Mouse (Mus musculus) CH12F3 (cell line): ENCODE data around the gene Tas1r3.

Experiments
- in situ Hi-C: fragments of 300-500 bp; cut with MboI; formaldehyde crosslinking; loops from 2 replicates; pipeline ENCODE4 v1.14.3; 2020; ENCODE audit warnings: low sequenced_read_pairs

Tas1r3 gene

DNA sequence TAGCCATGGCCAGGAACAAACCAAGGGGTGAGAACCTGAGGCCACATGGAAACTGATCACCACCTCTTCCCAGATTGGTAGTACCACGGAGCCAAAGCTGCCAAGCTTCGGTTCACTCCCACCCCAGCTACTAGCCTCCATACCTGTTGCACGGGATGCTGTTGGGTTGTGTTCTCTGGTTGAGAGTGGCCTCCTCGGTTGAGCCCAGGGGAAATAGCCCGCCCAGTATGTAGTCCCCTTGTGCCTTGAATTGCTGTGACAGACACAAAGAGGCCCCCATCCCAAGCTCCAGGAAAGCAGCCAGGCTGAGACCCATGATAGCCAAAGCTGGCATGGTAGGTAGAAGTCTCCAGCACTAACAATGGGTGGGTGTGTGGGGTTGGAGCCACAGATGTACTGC lies at the start of gene Tas1r3:
Tas1r3 (minus strand) TSS at position 362 of the 400 bp plus-strand sequence.
- in situ Hi-C loops, result no loop called here

GRCm38 (mm10) chr4:155908751-155909150 lies 45.6 kb upstream of the Tas1r3 start:
- in situ Hi-C loops, result no loop called here

- in situ Hi-C loops, result no loop called here
Measured at GRCm38 (mm10) chr4:155908281-155908680, 45.1 kb upstream of the Tas1r3 start.

DNA sequence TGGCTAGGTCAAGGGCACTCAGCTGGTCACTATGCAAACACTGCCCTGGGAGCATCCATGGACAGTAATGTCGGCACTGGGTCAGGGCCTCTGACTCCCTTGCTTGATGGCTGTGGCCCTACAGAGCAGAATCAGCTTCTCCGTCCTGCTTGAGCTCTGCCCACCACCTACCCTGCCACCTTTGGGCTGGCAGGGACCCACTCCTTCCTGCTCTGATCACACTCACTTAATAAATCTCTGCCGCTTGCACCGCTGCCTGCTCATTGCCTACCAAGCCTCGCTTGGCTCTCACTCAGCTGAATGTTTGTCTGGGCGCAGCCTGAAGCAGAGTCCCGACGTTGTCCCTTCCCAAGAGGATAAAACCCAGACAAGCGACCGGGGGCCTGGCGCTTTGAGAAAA lies 43.8 kb upstream of the Tas1r3 start:
- in situ Hi-C loops, result no loop called here

- in situ Hi-C loops, result no loop called here
Measured at GRCm38 (mm10) chr4:155906125-155906524, 43.0 kb upstream of the Tas1r3 start.

GRCm38 (mm10) chr4:155905634-155906033 lies 42.5 kb upstream of the Tas1r3 start:
- in situ Hi-C loops, result no loop called here

- in situ Hi-C loops, result no loop called here
Measured at GRCm38 (mm10) chr4:155904318-155905102, 41.3 kb upstream of the Tas1r3 start.

GRCm38 (mm10) chr4:155903246-155903645 lies 40.1 kb upstream of the Tas1r3 start:
- in situ Hi-C loops, result no loop called here

- in situ Hi-C loops, result no loop called here
Measured at GRCm38 (mm10) chr4:155901205-155901604, 38.0 kb upstream of the Tas1r3 start.

- in situ Hi-C loops, result no loop called here
Measured at GRCm38 (mm10) chr4:155899355-155899754, 36.2 kb upstream of the Tas1r3 start.

DNA sequence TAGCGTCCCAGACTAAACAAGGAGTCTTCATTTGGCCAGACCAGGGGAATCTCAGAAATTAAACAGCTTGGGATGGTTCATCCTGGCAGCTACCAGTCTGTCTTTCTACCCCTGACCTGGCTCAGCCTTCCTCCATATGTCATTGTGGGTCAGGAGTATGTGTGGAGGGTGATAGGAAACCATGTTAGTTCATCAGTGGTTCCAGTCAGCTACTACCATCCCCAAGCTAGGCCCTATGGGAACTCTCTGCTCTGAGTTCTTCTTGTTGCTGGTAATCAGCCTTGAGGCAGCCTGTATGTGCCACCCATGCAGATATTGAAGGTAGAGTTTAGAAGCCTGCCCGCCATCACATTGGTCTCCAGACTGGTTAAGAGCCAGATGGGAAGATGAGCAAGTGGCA lies 35.2 kb upstream of the Tas1r3 start:
- in situ Hi-C loops, result no loop called here

DNA sequence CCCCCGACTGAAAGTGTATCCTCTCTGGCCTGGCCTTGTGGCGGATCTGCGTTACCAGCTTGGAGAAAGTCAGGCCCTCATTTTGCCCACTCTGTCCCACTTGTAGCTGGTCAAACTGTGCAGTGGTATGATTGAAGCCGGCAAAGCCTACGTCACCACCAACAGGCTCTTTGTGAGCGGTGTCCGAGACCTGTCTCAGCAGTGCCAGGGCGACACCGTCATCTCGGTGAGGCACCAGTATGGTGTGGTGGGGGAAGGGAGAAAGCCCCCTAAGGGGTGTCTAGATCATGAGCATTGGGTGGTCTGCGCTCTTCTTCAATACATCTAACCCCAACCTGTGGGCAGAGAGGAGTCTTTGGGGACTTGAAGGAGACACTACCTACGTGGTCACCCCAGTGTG lies 33.3 kb upstream of the Tas1r3 start:
- in situ Hi-C loops, result no loop called here

DNA sequence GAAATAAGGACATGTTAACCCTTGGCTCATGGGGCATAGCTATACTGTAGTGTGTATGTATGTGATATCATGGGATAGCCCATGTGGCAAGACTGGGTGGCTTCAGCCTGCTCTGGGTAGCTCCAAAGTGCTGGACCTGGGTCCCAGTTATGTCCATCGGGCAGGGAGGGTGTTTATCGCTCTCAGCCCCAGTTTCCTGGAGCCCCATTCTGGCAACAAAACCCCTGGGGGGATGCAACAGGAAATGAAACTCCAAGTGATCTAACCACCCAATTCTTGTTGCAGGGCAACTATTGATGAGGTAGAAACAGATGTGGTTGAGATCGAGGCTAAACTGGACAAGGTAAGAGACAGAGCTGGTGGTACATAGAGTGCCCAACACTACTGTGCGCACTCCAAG lies 32.7 kb upstream of the Tas1r3 start:
- in situ Hi-C loops, result no loop called here

GRCm38 (mm10) chr4:155895216-155895615 lies 32.1 kb upstream of the Tas1r3 start:
- in situ Hi-C loops, result no loop called here

GRCm38 (mm10) chr4:155894311-155894881 lies 31.2 kb upstream of the Tas1r3 start:
- in situ Hi-C loops, result no loop called here

DNA sequence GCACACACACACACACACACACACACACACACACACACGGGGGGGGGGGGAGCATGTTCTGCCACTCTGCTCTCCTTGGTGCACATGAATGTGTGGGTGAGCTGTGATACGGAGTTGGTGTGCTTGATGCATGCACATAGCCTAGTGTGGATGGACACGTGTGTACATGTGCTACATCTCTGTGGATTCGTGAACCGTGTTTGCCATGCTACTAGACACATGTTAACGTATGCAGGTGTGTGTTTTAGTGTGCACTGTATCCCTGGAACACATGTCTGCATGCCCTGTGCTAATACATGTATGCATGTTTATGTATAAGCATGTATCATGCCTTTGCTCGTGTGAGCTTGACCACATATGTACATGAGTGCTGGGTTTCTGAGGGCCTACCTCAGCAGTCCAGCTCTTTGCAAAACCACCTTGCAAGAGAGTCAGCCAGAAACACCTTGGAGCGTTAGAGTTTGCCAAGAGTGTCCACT lies 30.1 kb upstream of the Tas1r3 start:
- in situ Hi-C loops, result no loop called here

DNA sequence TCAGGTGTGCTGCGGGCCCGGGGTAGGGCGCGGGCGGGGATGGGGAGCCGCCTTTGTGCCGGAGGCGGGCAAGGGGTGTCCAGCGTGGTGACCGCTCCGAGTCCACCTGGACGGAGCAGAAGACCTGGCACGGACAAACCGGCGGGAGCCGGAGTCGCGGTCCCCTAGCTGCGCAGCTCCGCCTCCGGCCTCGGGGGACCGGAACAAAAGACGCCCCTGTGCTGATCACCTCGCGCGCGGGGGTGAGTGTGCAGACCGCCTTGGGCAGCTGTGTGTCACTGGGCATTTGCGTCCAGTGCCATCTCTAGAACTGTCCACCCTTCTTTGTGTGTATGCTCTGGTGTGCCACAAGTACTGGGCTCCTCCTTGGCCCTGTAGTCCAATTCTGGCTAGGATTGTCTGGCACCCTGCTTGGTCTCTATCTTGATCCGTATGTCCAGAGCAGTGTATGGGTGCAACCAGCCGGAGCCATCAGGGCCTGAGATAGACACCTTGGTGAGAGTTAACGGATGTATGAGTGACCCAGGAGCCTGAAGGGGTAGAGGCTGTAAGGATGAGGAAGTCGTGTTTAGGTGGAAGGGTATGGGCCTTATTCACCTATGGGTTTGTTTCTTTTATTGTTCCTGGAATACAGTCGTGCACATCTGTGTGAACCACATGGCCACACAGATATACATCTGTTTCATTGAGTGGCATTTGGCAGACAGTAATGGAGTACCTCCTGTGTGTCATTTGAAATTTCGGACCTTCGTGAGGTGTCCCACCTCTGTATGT lies 29.5 kb upstream of the Tas1r3 start:
- in situ Hi-C loops, result no loop called here

GRCm38 (mm10) chr4:155892017-155892416 lies 28.9 kb upstream of the Tas1r3 start:
- in situ Hi-C loops, result no loop called here

GRCm38 (mm10) chr4:155891551-155892001 lies 28.4 kb upstream of the Tas1r3 start, which contains the start of the genes Pusl1 and Acap3:
TSS of gene Pusl1 (minus strand) at chr4:155891781.
TSS of gene Acap3 (plus strand) at chr4:155891822.
- in situ Hi-C loops, result no loop called here

DNA sequence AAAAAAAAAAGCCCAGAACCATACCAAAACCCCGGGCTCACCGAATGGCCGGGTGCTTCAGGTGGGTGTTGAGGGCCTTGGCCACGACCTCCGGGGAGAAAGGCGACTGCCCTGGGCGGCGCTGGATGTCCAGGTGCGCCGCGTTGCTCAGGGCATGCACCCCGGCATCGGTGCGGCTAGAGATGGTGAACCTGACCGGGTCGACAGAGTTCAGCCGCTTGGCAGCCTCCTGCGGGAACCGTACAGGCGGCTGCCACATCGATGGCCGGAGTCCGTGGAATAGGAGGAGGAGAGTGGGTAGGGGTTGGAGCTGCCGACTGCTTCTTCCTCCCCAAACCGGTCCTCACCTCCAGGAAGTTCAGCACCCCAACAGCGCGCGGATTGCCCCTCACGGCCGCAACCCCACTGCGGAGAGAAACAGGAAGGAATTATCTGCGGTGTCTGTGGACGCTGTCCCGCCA lies 27.9 kb upstream of the Tas1r3 start:
- in situ Hi-C loops, result no loop called here

- in situ Hi-C loops, result no loop called here
Measured at GRCm38 (mm10) chr4:155889316-155889715, 26.2 kb upstream of the Tas1r3 start.
